ENCODE assay signal across 17 mouse cellular contexts in the genomic region with DNA sequence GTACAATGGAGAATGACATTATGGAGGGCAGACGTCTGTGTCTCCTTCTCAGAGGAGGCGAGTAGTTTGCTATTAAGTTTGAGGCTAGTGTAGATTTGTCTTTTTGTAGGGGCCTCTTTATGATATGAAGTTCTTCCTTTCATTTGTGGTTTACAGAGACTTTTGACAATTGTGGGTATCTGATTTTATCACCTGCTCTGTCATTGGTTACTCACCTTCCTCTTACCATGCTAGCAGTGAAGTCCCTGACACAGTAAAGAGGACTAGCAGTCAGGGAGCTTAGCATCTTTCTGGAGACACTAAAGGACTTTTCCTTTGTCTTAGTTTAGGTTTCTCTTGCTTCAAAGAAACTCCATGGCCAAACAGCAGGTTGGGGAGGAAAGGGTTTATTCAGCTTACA.
"Had no signal": no experiment of that assay in that cellular context is flagged by ENCODE, and none has a peak within 500 bp of the region (broad histone marks: within the 10 kb centered on the region; RNA-seq: fewer than 3 reads in every experiment).

No protein-coding gene starts in this region.

- H3K4me3 ChIP-seq: limb, embryonic 10.5 days; liver, embryonic 15.5 days; midbrain, embryonic 10.5 days; myocyte; neural tube, embryonic 12.5 days had no signal

- H3K27me3 ChIP-seq: liver, embryonic 15.5 days; neural tube, embryonic 12.5 days had no signal

- ATAC-seq: lung, postnatal 0 days had no signal

- H3K9me3 ChIP-seq: limb, embryonic 10.5 days; liver, embryonic 15.5 days; midbrain, embryonic 10.5 days; neural tube, embryonic 12.5 days had no signal

- H3K36me3 ChIP-seq: limb, embryonic 10.5 days; liver, embryonic 15.5 days; midbrain, embryonic 10.5 days; neural tube, embryonic 12.5 days had no signal

- H3K27ac ChIP-seq: kidney, postnatal 0 days; limb, embryonic 10.5 days; liver, embryonic 15.5 days; midbrain, embryonic 10.5 days; neural tube, embryonic 12.5 days had no signal

- H3K4me1 ChIP-seq: limb, embryonic 10.5 days; midbrain, embryonic 10.5 days; neural tube, embryonic 12.5 days had no signal

- H3K4me2 ChIP-seq: liver, embryonic 11.5 days; liver, embryonic 15.5 days; neural tube, embryonic 12.5 days had no signal

- DNase-seq: kidney, adult 8-10 months; kidney, postnatal 36 days; layer of hippocampus, adult 9-11 months; lung, adult 2 months; lung, postnatal 36 days; midbrain, embryonic 14.5 days; right cerebral cortex, adult 18-20 months; right cerebral cortex, postnatal 25 days; thymus, postnatal 4 days had no signal

- H3K9ac ChIP-seq: liver, embryonic 15.5 days; neural tube, embryonic 12.5 days had no signal
